Mouse (Mus musculus): ENCODE data around the gene Zfand6. TPM values are rescaled to one million over a fixed set of nuclear protein-coding genes. Genes with fewer than 3 reads are reported as not detected.

Gene Zfand6
- total RNA-seq, 2 experiments from 2014 or later: 59.9 to 63.2 TPM

GRCm38 (mm10) chr7:84652740-84653139 is 37.0 kb downstream of the Zfand6 start:
- no peak for DNase-seq (ENCODE audit: low spot score in 2 of 2)
- intact Hi-C loops (cut with DNase I): no loop called here

GRCm38 (mm10) chr7:84651987-84652321 is 37.8 kb downstream of the Zfand6 start:
- intact Hi-C loops (cut with DNase I): no loop called here
- no peak for DNase-seq (ENCODE audit: low spot score in 2 of 2)

DNA sequence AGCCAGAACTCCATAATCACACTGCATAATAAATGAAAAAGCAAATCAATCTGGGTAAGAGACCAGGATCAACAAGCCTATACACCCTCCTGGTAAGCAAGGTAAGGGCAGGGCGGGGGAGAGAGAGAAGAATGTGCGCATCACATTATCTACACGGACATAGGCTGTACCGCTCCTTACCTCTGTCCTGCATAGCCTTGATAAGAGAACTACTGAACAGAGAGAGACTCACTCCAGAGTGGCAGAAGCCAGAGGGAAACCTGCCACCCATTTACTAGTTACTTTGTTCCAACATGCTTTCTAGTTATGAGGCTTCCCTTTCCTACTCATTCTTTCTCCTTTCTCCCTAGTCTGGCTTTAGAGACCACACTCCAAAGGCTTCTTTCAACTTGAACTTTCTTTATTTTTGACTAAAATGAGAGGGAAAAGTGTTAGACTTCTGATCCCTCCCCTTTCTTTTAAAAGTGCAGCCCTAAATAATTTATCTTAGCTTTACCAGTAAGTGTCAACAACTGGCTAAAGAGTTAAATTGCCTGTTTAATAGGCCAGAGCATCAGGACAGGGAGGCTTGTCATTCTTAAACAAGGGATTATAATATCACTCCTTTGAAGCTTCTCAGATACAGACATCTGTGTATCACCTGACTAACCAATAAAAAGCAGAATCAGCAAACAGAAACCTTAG is 38.3 kb downstream of the Zfand6 start:
- DNase-seq (ENCODE audit: low spot score in 2 of 2): no peak
- intact Hi-C loops (cut with DNase I): no loop called here

- intact Hi-C loops (cut with DNase I): no loop called here
- no peak for DNase-seq (ENCODE audit: low spot score in 2 of 2)
Observed at GRCm38 (mm10) chr7:84649016-84649415, 40.7 kb downstream of the Zfand6 start.

GRCm38 (mm10) chr7:84646256-84646655 is 43.5 kb downstream of the Zfand6 start:
- DNase-seq (ENCODE audit: low spot score in 2 of 2): no peak
- intact Hi-C loops (cut with DNase I): no loop called here

DNA sequence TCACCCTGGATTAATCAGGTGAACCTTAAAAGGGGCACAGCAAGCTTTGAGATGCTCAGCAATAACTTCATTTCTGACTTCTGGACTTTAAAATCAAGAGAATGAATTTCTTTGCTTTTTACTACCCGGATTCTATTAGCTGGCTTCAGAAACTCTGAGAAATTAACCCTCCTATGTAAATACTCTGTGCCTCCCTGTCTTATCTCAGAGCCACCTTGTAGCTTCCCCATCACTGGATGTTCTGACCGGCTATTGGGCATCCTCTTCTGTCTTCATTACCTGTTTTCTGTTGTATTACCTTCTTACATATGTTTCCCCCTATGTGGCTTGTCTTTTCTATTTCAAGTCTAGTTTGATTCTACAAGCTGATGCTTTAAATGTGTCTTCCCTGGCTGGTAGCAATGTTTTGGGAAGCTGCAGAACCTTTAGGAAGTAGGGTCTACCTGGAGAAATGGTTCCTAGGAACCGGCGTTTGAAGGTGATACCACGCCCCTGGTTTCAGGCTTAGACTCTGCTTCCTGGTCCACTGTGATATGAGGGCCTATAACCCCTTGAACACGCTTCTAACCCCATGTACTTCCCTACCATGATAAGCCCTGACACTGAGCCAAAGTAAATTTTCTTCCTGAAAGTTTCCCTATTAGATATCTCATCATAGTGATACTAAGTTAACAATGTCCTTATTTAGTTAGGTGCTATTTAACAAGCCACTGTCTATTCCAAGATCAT is 46.3 kb downstream of the Zfand6 start:
- intact Hi-C loops (cut with DNase I): no loop called here

DNA sequence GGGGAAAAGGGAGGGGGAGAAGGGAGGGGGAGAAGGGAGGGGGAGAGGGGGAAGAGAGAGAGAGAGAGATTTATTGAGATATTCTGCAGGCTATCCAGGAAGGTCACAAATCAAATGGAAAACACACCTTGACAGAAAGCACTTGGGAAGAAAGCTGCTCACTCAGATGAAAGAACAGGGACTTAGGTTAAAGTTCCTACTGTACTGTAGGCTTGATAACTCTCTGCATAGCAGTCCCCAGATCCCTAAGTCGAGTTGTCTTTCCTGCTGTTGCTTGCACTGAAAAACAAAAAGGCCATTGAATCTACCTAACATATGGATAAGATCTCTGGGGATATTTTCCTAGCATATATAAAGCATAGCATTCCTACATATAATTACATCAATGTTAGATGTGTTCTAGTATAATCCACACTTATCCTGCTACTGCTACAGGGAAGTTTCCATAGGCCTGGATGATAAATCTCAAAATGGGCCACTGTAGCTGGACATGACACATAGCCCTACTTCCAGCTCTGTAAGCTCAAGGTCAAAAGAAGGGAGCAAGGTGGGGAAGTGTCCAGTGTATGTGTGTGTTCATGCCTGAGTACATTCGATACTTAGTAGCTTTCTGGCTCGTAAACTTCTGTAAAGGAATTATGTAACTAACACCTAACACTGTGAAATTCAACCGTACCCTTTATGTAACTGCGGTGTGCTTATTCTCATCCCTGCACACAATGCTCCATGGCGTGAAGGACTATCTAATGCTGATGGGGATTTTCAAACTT is 47.4 kb downstream of the Zfand6 start:
- intact Hi-C loops (cut with DNase I): no loop called here
- no peak for DNase-seq (ENCODE audit: low spot score in 2 of 2)

More for the DNA sequence above, 46.3 kb downstream of the Zfand6 start:
- no peak for DNase-seq (ENCODE audit: low spot score in 2 of 2)

DNA sequence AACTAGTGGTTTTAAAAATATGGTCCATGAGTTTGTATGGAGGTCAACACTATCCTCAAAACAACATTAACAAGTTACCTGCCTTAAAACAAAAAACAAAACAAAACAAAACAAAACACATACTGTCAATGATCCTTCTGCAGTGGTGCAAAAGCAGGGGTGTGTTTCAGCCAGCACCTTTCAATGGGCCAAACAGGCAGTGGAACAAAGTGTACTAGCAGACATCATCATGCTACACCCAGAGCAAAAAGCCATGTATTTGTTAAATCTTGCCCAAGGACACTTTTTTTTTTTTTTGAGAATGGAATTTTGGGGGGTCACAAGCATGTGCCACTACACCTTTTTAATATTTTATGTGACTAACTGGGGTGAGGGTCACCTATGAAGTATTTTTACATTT is 52.8 kb downstream of the Zfand6 start:
- intact Hi-C loops (cut with DNase I): no loop called here

GRCm38 (mm10) chr7:84631878-84632277 is 57.9 kb downstream of the Zfand6 start:
- no peak for DNase-seq (ENCODE audit: low spot score in 2 of 2)
- intact Hi-C loops (cut with DNase I): no loop called here

More for the DNA sequence above, 52.8 kb downstream of the Zfand6 start:
- no peak for DNase-seq (ENCODE audit: low spot score in 2 of 2)

- DNase-seq (ENCODE audit: low spot score in 2 of 2): no peak
- intact Hi-C loops (cut with DNase I): no loop called here
Observed at GRCm38 (mm10) chr7:84623718-84624117, 66.0 kb downstream of the Zfand6 start.

DNA sequence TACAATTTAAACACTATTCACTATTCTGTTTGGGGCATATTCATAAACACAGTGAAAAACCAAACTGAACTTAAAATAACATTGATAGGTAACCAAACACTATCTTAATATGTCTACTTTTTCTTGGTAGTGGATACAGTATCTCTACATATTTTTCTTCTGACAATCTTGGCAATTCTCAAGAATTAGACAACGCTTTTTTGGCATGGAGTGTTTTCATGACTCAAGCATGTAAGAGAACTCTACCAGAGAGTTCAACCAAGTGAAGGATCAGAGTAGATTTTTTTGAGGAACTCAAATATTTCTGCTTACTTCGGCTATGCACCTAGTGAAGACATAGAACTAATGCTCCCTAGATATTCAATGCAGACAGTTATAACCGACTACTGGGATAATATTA is 68.8 kb downstream of the Zfand6 start:
- intact Hi-C loops (cut with DNase I): no loop called here
- DNase-seq (ENCODE audit: low spot score in 2 of 2): no peak

DNA sequence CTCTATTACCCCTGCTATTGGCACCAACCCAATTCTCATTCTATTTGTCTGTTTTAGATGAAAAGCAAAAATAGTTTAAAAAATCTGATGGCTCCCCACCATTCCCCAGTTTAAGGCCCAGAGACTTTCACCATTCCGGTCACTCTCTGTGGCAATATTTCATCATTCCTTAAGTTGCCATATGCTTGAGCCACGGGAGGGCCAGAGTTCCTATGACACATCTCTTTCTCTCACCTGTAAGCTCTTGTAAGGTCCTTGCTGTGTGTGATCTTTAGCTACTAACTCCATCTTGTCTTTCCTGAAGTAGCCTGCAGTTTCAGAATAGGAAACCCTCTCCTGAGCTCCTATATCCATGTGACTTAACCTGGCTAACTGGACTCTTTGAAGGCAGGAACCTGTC is 70.8 kb downstream of the Zfand6 start:
- intact Hi-C loops (cut with DNase I): no loop called here
- no peak for DNase-seq (ENCODE audit: low spot score in 2 of 2)

- intact Hi-C loops (cut with DNase I): no loop called here
- DNase-seq (ENCODE audit: low spot score in 2 of 2): no peak
Observed at GRCm38 (mm10) chr7:84612445-84612844, 77.3 kb downstream of the Zfand6 start.

DNA sequence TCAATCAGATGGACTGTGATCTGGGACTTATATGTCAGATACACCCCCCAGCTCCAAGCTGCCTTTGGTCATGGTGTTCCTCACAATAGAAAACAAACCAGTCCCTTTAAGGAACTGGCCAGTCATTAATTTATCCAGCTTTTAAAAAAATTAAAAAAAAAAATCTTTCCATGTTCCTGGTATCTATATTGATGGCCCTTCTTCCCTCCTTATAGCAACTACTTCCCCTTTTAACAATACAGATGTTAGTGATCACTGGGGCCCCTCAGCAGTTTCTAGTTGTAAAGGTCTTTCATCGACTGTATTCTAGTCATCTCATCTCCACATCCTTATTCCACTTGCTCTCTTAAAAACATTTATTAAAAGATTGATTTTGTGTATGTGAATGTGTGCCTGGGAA is 78.2 kb downstream of the Zfand6 start:
- no peak for DNase-seq (ENCODE audit: low spot score in 2 of 2)
- intact Hi-C loops (cut with DNase I): no loop called here

- peak in 1 of 2 experiments; percentile 29 for DNase-seq (ENCODE audit: low spot score in 2 of 2)
- intact Hi-C loops (cut with DNase I): loop anchor here (5.0 kb wide), 1 partner anchor 71 kb away; no protein-coding TSS in a partner anchor
Observed at GRCm38 (mm10) chr7:84606293-84606749, 83.4 kb downstream of the Zfand6 start, which contains the start of gene Fah. Gene Fah, minus strand, starts transcription at chr7:84606722.

- intact Hi-C loops (cut with DNase I): loop anchor here (5.0 kb wide), 1 partner anchor 72 kb away; no protein-coding TSS in a partner anchor
- peak; percentile 75 to 79 for DNase-seq (ENCODE audit: low spot score in 2 of 2)
Observed at GRCm38 (mm10) chr7:84605704-84606292, 84.0 kb downstream of the Zfand6 start.

DNA sequence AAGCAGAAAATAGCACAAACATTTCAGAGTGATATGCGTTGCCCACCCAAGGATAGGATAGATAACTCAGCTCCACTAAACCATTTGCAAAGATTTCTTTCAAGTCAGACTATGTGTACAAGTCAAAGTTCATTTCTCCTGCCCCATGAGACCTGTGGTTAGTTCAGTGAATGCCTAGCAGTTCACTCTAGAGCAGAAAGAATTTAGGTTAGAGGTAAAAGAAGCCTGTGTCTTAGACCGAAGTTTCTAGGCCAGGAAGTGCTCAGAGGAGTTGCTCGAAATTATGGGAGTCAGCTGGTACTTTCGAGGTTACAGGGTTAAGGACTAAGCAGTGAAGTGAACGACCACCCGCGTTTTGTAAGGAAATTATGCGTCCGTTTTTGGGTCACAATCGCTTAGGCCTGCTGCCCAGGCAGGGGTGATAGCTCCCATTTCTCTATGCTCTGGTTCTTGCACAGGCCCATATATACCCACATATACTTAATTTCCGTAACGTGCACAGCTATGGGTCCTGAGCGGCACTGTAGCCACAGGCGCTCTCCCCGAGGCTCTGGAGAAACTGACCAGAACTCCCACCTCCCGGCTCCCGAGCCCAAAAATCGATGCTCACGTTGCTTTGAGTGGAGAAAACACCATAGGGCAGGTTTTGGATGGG is 84.6 kb downstream of the Zfand6 start:
- peak; percentile 27 to 42 for DNase-seq (ENCODE audit: low spot score in 2 of 2)
- intact Hi-C loops (cut with DNase I): loop anchor here (5.0 kb wide), 1 partner anchor 72 kb away; no protein-coding TSS in a partner anchor

DNA sequence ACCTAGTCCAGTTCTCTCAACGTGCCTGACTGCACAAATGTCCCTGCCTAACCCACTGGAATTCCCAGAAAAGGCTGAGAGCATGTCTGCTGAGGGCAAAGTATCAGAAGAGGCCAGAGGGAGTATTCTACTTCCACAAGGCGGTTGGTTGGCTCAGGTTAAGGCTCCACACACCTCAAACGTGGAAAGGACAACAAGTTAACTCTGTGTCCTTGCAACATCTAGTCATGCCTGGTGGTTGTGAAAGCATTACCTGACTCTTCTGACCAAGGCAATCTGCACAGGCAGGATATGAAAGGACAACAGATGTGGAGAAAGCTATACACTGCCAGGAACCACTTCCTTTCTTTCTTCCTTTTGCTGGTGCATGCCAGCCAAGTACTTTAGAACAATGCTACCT is 85.3 kb downstream of the Zfand6 start:
- intact Hi-C loops (cut with DNase I): no loop called here
- DNase-seq (ENCODE audit: low spot score in 2 of 2): no peak

DNA sequence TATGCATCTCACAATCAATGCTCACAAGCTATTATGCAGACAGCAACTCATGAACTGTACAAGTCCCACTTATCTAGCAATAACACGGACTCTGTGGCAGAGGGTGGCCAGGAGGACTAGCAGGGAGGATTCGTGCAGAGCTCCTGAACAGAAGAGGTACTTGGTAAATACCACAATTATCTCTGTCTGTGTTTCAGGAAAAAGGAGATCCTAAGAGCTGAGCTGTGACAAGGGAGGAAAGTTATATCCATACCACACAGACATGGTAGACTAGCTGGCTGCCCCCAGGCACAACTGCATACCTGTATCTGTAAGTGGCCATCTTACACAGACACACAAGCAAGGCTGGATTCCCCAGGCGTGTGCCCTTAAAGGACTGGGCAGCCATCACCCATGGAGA is 88.4 kb downstream of the Zfand6 start:
- intact Hi-C loops (cut with DNase I): no loop called here
- DNase-seq (ENCODE audit: low spot score in 2 of 2): no peak

Measured in left cerebral cortex, postnatal 36 days (tissue).